Mouse (Mus musculus): ENCODE data around the gene Gstm1.
"Not testable (repeated sequence)": the region's sequence is repeated elsewhere in the genome, so short reads cannot be mapped to it uniquely, and the experiment has no call there.

Gstm1 gene

DNA sequence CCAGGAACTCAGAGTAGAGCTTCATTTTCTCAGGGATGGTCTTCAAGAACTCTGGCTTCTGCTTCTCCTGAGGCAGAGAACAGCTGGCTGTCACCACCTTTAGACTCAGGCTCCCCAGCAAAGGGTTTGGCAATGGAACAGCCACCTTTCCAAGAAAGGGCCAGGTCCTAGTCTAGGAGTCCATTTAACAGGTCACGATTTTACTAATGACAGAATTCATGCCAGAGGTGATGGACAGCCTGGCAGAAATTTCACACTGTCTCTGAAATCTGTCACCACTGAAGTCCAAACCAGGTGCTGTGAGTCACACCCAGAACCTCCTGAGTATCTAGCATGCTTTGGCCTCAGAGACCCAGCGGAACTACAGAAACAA lies 2.8 kb downstream of the Gstm1 start:
- DNase-seq (ENCODE audit: low spot score in 2 of 2) = no peak

GRCm38 (mm10) chr3:108014098-108014973 lies 3.4 kb downstream of the Gstm1 start:
- no peak for DNase-seq (ENCODE audit: low spot score in 2 of 2)

- DNase-seq (ENCODE audit: low spot score in 2 of 2) = no peak
These were observed 4.4 kb downstream of the Gstm1 start for GRCm38 (mm10) chr3:108013331-108013871.

DNA sequence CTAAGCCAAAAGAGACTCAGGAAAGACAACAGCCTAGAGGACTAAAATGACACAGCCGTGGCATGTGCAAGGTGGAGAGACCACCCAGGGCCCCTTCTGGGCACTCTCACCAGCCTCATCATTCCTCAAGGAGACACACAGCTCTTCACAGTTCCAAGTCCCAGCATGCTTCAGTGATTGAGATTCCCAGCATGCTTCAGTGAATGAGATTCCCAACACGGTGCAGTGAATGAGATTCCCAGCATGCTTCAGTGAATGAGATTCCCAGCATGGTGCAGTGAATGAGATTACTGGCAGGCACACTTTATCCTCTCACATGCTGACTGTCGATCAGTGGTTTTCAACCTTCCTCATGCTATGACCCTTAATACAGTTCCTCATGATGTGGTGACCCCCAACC lies 6.2 kb downstream of the Gstm1 start:
- no peak for DNase-seq (ENCODE audit: low spot score in 2 of 2)

- no peak for DNase-seq (ENCODE audit: low spot score in 2 of 2)
These were observed 7.5 kb downstream of the Gstm1 start for GRCm38 (mm10) chr3:108010286-108010685.

DNA sequence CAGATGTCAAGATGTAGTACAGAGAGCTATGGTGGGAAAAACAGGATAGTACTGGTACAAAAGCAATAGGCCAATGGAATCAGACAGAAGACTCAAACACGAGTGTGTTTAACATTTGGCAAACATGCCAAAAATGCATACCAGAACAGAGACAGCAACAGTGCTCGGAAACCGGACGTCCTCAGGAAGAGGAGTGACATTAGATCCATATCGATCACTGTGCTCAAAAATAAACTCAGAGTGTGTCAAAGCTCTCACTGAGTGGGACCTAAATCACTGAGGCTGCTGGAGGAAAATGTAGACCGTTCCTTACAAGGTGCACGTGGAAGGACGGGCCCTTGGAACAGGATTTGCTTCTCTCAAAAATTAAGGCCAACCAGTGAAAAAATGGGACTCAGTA lies 15.8 kb downstream of the Gstm1 start:
- no peak for DNase-seq (ENCODE audit: low spot score in 2 of 2)

DNA sequence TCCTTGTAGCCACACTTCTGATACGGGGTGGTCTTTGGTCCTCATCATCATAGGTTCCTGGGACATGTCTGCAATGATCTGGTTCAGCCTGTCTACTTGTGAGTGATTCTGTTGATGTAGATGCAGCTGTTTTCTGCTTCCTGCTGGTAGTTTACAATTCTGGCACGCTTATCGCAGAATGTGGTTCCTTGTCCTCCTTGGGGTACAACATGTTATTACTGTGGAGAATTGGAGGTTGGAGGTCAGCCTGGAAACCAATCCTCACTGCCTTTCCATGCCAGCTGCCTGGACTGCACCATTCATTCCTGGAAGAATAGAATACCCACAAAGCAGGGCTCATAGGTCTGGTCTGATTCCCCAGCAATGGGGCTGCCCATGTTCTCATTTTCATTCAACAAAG lies 18.3 kb downstream of the Gstm1 start:
- no peak for DNase-seq (ENCODE audit: low spot score in 2 of 2)

- no peak for DNase-seq (ENCODE audit: low spot score in 2 of 2)
These were observed 19.2 kb downstream of the Gstm1 start for GRCm38 (mm10) chr3:107998591-107998990.

GRCm38 (mm10) chr3:107996576-107996975 lies 21.2 kb downstream of the Gstm1 start:
- no peak for DNase-seq (ENCODE audit: low spot score in 2 of 2)

DNA sequence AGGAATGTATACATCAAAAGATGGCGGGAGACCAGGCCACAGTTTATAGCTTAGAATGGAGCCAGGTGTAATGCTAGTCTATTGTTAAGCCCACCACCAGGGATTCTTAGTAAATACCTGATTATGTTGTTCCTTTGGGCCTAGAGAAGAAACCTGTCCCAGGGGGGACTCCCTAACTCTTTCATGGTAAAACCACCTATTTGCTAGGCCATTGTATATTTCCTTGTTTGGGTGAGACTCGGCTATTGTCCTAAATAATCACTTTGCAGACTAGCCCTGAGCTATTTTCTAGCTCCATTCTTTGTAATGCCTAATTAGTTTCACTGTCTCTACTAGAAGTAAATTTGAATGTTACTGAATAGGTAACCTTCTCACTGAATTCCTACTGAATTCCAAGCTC lies 21.8 kb downstream of the Gstm1 start:
- DNase-seq (ENCODE audit: low spot score in 2 of 2) = not testable (repeated sequence)

GRCm38 (mm10) chr3:107986041-107986562 lies 31.7 kb downstream of the Gstm1 start, which contains the start of gene Gstm2:
Gstm2 (minus strand) TSS chr3:107986453.
- DNase-seq (ENCODE audit: low spot score in 2 of 2) = no peak

DNA sequence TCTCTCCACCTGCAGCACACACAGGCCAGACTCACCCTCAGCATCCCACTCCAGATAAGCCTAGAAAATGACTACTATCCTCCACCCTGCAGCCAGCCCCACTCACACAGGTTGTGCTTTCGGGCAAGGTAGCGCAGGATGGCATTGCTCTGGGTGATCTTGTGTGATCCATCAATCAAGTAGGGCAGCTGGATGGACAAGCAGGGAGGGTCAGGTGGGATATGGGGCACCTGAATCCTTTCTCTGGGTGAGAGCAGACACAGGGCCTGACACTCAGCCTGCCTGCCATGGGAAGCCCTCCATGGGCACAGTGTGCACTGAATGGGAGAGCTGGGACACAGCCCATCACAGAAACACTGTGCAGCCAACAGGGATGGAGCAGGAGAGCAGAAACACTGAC lies 32.6 kb downstream of the Gstm1 start:
- DNase-seq (ENCODE audit: low spot score in 2 of 2) = not testable (repeated sequence)

DNA sequence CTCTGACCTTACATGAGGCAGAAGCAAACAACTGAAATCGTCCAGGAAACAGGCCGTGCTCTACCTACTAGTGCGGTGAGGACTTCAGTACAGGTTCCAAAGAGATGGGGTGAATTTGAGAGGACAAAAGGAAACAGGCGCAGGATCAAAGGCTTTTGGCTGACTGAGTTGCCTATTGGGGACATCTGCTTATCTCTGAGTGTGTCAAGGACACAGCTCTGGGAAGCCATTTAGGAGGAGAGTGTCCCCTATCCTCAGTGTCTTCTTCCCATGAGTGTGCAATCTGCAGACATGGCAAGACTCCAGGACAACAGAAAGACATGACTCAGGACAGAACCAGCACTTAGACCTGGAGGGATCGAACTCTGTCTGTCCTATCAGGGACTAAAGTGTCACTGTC lies 33.3 kb downstream of the Gstm1 start:
- no peak for DNase-seq (ENCODE audit: low spot score in 2 of 2)

GRCm38 (mm10) chr3:107983771-107984170 lies 34.0 kb downstream of the Gstm1 start:
- no peak for DNase-seq (ENCODE audit: low spot score in 2 of 2)

DNA sequence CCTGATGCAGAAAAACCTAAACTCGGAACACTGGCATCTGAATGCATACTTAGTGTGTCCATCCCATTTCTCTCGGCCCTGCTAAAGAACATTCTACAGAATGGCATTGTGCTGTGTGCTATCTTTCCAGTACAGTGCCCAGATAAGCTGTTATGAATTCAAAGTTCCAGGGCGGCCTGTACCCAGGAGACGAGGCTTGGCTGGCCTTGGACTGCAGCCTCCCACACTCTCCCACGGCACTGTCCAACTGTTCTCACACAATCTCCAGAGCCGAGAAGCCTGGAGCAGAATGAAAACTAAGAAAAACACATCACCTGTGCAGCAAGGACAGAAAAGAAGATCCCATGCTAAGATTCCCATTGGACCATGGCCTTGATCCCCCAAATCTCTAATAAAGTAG lies 35.0 kb downstream of the Gstm1 start:
- no peak for DNase-seq (ENCODE audit: low spot score in 2 of 2)

DNA sequence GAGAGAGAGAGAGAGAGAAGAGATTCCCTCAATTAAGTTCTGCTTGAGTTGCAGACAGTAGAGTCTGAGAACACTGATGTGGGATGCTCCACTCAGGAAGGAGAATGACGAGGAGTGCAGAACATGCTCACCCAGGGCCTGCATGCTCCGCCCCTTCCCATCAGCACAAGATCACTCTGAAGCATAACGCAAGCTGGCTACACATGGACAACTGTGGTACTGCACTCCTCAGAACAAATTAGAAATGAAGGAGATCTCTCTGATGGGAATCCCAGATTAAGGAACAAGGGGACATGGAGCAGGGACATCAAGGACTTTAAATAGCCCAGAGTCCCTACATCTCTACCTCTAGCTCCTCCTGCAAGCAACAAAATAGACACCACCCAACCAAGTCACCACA lies 36.5 kb downstream of the Gstm1 start:
- DNase-seq (ENCODE audit: low spot score in 2 of 2) = no peak

GRCm38 (mm10) chr3:107977691-107978090 lies 40.1 kb downstream of the Gstm1 start:
- no peak for DNase-seq (ENCODE audit: low spot score in 2 of 2)

DNA sequence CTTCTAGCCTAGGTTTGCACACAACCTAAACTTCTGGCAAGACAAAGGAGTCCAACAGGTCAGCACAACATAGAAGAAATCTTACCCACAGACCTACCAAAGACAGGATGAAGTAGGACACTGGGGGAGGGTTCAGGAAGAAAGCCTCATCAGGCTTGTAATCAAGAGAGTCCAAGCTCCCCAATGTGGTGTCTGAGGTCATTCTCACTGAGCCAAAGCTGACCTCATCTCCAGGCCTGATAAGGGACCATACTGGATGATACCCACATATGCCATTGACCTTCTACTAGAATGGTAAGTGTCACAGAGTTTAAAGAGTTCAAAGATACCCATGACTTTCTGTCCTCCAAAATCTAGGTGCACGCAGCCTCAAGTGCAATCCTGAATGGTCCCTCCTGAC lies 43.5 kb downstream of the Gstm1 start:
- DNase-seq (ENCODE audit: low spot score in 2 of 2) = no peak

- no peak for DNase-seq (ENCODE audit: low spot score in 2 of 2)
These were observed 45.7 kb downstream of the Gstm1 start for GRCm38 (mm10) chr3:107972070-107972469.

DNA sequence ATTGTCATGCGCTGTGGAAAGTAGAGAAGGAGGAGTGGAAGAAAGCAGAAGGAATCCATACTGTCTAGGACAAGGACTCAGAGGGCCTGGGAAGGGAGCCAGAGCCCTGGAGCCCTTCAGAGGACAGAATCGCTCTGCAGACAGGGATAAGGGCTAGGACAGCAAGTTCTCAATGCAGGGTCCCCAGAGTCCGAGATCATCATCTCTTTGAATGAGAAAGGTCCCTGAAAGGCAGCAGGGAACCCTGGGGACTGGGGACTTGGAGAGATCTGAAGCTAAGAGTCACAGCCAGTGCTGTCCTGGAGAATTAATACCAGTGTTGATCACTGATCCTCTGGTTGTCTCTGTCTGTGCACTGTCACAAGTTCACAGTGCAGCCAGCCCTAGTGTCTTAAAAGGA lies 46.7 kb downstream of the Gstm1 start:
- not testable (repeated sequence) for DNase-seq (ENCODE audit: low spot score in 2 of 2)

GRCm38 (mm10) chr3:107968724-107969395 lies 48.9 kb downstream of the Gstm1 start, which contains the start of gene Gstm3:
Gstm3 (minus strand) TSS chr3:107969283.
- DNase-seq (ENCODE audit: low spot score in 2 of 2) = no peak

GRCm38 (mm10) chr3:107966631-107967030 lies 51.1 kb downstream of the Gstm1 start:
- no peak for DNase-seq (ENCODE audit: low spot score in 2 of 2)

GRCm38 (mm10) chr3:107965592-107965991 lies 52.2 kb downstream of the Gstm1 start:
- DNase-seq (ENCODE audit: low spot score in 2 of 2) = no peak

All from thymus, postnatal 10 days (tissue).